Mouse (Mus musculus): Measurements from ENCODE around the gene Zcchc7. TPM values are rescaled to one million over a fixed set of nuclear protein-coding genes. Genes with fewer than 3 reads are reported as not detected.

Zcchc7 gene
- polyA plus RNA-seq, 1 experiment from 2014 or later: 39.5 TPM

- Histone ChIP-seq H3K4me1 (replicated peaks; ENCODE audit: control insufficient read depth, insufficient read depth, low read length) (no peaks in the 10 kb centered on the region), H3K36me3 (ENCODE audit: control insufficient read depth, insufficient read depth) (no peaks in the 10 kb centered on the region), H3K4me3 (ENCODE audit: low read depth, low read length) (no peak overlapping the region), H3K27ac (ENCODE audit: low read depth, low read length) (no peak overlapping the region), H3K9ac (ENCODE audit: low read depth, low read length) (no peak overlapping the region), H3K4me2 (replicated peaks; ENCODE audit: low read depth) (no peak overlapping the region), H3K27me3 (replicated peaks; ENCODE audit: control insufficient read depth, insufficient read depth, low read length) (no peaks in the 10 kb centered on the region), H3K9me3 (ENCODE audit: control insufficient read depth) (no peaks in the 10 kb centered on the region)
- no peak for ATAC-seq
- no peak for TF ChIP-seq CTCF (IDR thresholded peaks at IDR 0.05; ENCODE audit: low read depth)
- WGBS: 37% methylated on average over 4 of the region's 4 CpGs
Observed at GRCm38 (mm10) chr4:44813770-44814169, 58.1 kb downstream of the Zcchc7 start.

GRCm38 (mm10) chr4:44816584-44816983, 60.9 kb downstream of the Zcchc7 start:
- WGBS: 59% methylated on average over 7 of the region's 7 CpGs
- no peak for TF ChIP-seq CTCF (IDR thresholded peaks at IDR 0.05; ENCODE audit: low read depth)
- ATAC-seq: no peak

GRCm38 (mm10) chr4:44830609-44831008, 74.9 kb downstream of the Zcchc7 start:
- no peaks in the 10 kb centered on the region for H3K9me3 ChIP-seq (ENCODE audit: control insufficient read depth)
- no peak for ATAC-seq
- H3K4me3 ChIP-seq (ENCODE audit: low read depth, low read length): no peak overlapping the region
- H3K36me3 ChIP-seq (ENCODE audit: control insufficient read depth, insufficient read depth): no peaks in the 10 kb centered on the region
- no peaks in the 10 kb centered on the region for H3K27me3 ChIP-seq (replicated peaks; ENCODE audit: control insufficient read depth, insufficient read depth, low read length)
- H3K4me1 ChIP-seq (replicated peaks; ENCODE audit: control insufficient read depth, insufficient read depth, low read length): no peaks in the 10 kb centered on the region
- WGBS: 61% methylated on average over 3 of the region's 3 CpGs
- H3K9ac ChIP-seq (ENCODE audit: low read depth, low read length): no peak overlapping the region
- no peak overlapping the region for H3K4me2 ChIP-seq (replicated peaks; ENCODE audit: low read depth)
- no peak for TF ChIP-seq CTCF (IDR thresholded peaks at IDR 0.05; ENCODE audit: low read depth)
- no peak overlapping the region for H3K27ac ChIP-seq (ENCODE audit: low read depth, low read length)

More at GRCm38 (mm10) chr4:44816584-44816983, 60.9 kb downstream of the Zcchc7 start:
- no peaks in the 10 kb centered on the region for H3K27me3 ChIP-seq (replicated peaks; ENCODE audit: control insufficient read depth, insufficient read depth, low read length)
- no peak overlapping the region for H3K27ac ChIP-seq (ENCODE audit: low read depth, low read length)
- H3K4me1 ChIP-seq (replicated peaks; ENCODE audit: control insufficient read depth, insufficient read depth, low read length): no peaks in the 10 kb centered on the region
- H3K9ac ChIP-seq (ENCODE audit: low read depth, low read length): no peak overlapping the region
- no peak overlapping the region for H3K4me2 ChIP-seq (replicated peaks; ENCODE audit: low read depth)
- H3K36me3 ChIP-seq (ENCODE audit: control insufficient read depth, insufficient read depth): no peaks in the 10 kb centered on the region
- no peaks in the 10 kb centered on the region for H3K9me3 ChIP-seq (ENCODE audit: control insufficient read depth)
- H3K4me3 ChIP-seq (ENCODE audit: low read depth, low read length): no peak overlapping the region

- 70% methylated on average over 6 of the region's 6 CpGs for WGBS
- no peaks in the 10 kb centered on the region for H3K27me3 ChIP-seq (replicated peaks; ENCODE audit: control insufficient read depth, insufficient read depth, low read length)
- H3K4me3 ChIP-seq (ENCODE audit: low read depth, low read length): no peak overlapping the region
- ATAC-seq: no peak
- H3K4me2 ChIP-seq (replicated peaks; ENCODE audit: low read depth): no peak overlapping the region
- no peaks in the 10 kb centered on the region for H3K36me3 ChIP-seq (ENCODE audit: control insufficient read depth, insufficient read depth)
- no peak overlapping the region for H3K27ac ChIP-seq (ENCODE audit: low read depth, low read length)
- no peak overlapping the region for H3K9ac ChIP-seq (ENCODE audit: low read depth, low read length)
- TF ChIP-seq CTCF (IDR thresholded peaks at IDR 0.05; ENCODE audit: low read depth): no peak
- H3K4me1 ChIP-seq (replicated peaks; ENCODE audit: control insufficient read depth, insufficient read depth, low read length): no peaks in the 10 kb centered on the region
- H3K9me3 ChIP-seq (ENCODE audit: control insufficient read depth): no peaks in the 10 kb centered on the region
Observed at GRCm38 (mm10) chr4:44851835-44852251, 96.2 kb downstream of the Zcchc7 start.

- H3K4me2 ChIP-seq (replicated peaks; ENCODE audit: low read depth): no peak overlapping the region
- no peak for ATAC-seq
- no peaks in the 10 kb centered on the region for H3K27me3 ChIP-seq (replicated peaks; ENCODE audit: control insufficient read depth, insufficient read depth, low read length)
- no peak overlapping the region for H3K27ac ChIP-seq (ENCODE audit: low read depth, low read length)
- no peak for TF ChIP-seq CTCF (IDR thresholded peaks at IDR 0.05; ENCODE audit: low read depth)
- H3K9ac ChIP-seq (ENCODE audit: low read depth, low read length): no peak overlapping the region
- H3K9me3 ChIP-seq (ENCODE audit: control insufficient read depth): no peaks in the 10 kb centered on the region
- no peaks in the 10 kb centered on the region for H3K36me3 ChIP-seq (ENCODE audit: control insufficient read depth, insufficient read depth)
- no peak overlapping the region for H3K4me3 ChIP-seq (ENCODE audit: low read depth, low read length)
- no peaks in the 10 kb centered on the region for H3K4me1 ChIP-seq (replicated peaks; ENCODE audit: control insufficient read depth, insufficient read depth, low read length)
Observed at GRCm38 (mm10) chr4:44871591-44871990, 115.9 kb downstream of the Zcchc7 start.

GRCm38 (mm10) chr4:44872048-44872447, 116.4 kb downstream of the Zcchc7 start:
- WGBS: 100% methylated on average over 1 of the region's 1 CpGs
- H3K27ac ChIP-seq (ENCODE audit: low read depth, low read length): no peak overlapping the region
- no peaks in the 10 kb centered on the region for H3K4me1 ChIP-seq (replicated peaks; ENCODE audit: control insufficient read depth, insufficient read depth, low read length)
- TF ChIP-seq CTCF (IDR thresholded peaks at IDR 0.05; ENCODE audit: low read depth): no peak
- no peak for ATAC-seq
- H3K36me3 ChIP-seq (ENCODE audit: control insufficient read depth, insufficient read depth): no peaks in the 10 kb centered on the region
- no peak overlapping the region for H3K9ac ChIP-seq (ENCODE audit: low read depth, low read length)
- no peaks in the 10 kb centered on the region for H3K9me3 ChIP-seq (ENCODE audit: control insufficient read depth)
- no peak overlapping the region for H3K4me2 ChIP-seq (replicated peaks; ENCODE audit: low read depth)
- H3K4me3 ChIP-seq (ENCODE audit: low read depth, low read length): no peak overlapping the region
- no peaks in the 10 kb centered on the region for H3K27me3 ChIP-seq (replicated peaks; ENCODE audit: control insufficient read depth, insufficient read depth, low read length)

GRCm38 (mm10) chr4:44880065-44880623, 124.5 kb downstream of the Zcchc7 start:
- H3K4me1 ChIP-seq (replicated peaks; ENCODE audit: control insufficient read depth, insufficient read depth, low read length): no peaks in the 10 kb centered on the region
- no peak for TF ChIP-seq CTCF (IDR thresholded peaks at IDR 0.05; ENCODE audit: low read depth)

More at GRCm38 (mm10) chr4:44880065-44880623, 124.5 kb downstream of the Zcchc7 start:
- Histone ChIP-seq H3K27me3 (replicated peaks; ENCODE audit: control insufficient read depth, insufficient read depth, low read length) (no peaks in the 10 kb centered on the region), H3K36me3 (ENCODE audit: control insufficient read depth, insufficient read depth) (no peaks in the 10 kb centered on the region), H3K27ac (ENCODE audit: low read depth, low read length) (no peak overlapping the region), H3K9ac (ENCODE audit: low read depth, low read length) (no peak overlapping the region), H3K9me3 (ENCODE audit: control insufficient read depth) (no peaks in the 10 kb centered on the region), H3K4me3 (ENCODE audit: low read depth, low read length) (no peak overlapping the region), H3K4me2 (replicated peaks; ENCODE audit: low read depth) (no peak overlapping the region)
- 65% methylated on average over 7 of the region's 7 CpGs for WGBS
- ATAC-seq: no peak
